Mouse (Mus musculus): ENCODE measurements around the gene Tmem127. TPM values are rescaled to one million over a fixed set of nuclear protein-coding genes. Genes with fewer than 3 reads are reported as not detected.
A peak's percentile ranks its signal among the peaks of the same experiment; 100 is the strongest.
"Not testable (repeated sequence)": the region's sequence is repeated elsewhere in the genome, so short reads cannot be mapped to it uniquely, and the experiment has no call there.

The Tmem127 gene
- total RNA-seq, 2 experiments from 2014 or later = 28.4 to 29.3 TPM

DNA sequence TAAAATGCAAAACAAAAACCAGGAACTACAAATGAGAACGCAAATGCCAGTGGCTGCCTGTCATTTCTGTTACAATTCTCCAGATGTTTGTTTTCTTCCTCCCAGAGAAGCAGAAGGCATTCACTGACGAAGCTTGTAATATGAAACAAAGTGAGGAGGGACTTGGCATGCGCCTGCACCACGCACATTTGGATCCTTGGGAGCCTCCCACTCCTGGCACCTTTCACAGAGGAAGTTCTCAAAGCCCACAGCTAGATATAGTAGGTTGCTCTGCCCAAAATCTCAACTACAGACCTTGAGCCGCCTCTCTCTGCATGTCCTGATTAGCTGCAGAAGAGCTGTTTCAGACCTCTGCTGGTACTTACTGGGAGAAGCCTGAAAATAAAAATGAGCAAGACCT is 11.6 kb downstream of the Tmem127 start:
- ATAC-seq (replicated peaks; ENCODE audit: low FRiP score, poor library complexity, severe bottlenecking) = no peak

DNA sequence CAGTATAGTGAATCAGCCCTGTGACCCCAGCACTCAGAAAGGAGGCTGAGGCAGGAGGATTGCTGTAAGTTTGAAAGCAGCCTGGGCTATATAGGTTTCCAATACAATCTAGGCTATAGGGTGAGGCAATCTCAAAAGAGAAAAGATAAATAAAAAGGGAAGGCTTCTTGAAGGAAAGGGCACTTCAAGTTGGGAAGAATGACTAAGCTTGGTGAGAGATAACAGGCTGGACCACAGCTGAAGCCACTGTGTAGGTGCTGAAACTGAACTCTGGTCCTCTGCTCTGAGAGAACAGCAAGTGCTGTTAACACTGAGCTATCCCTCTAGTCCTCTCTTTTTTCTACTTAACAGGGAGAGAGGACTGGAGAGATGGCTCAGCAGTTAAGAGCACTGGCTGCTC is 14.8 kb downstream of the Tmem127 start:
- no peak for ATAC-seq (replicated peaks; ENCODE audit: low FRiP score, poor library complexity, severe bottlenecking)

DNA sequence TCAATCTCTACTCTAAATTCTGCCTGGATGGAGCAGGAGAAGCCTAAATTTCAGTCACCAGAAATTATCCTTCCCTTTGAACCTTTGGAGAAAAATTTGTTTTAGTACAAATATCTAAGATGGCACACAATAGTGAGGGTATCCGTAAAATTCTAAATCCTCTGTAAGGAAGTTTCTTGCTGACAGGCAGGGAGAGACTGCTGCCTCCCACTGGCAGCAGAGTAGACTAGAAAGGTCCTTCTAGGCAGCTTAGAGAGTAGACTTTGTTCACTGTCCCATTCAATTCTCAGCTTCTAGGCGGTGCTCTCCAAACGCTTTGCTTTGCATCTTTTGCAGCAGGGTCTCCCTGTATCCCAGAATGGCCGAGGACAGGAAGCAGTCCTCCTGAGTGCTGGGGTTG is 20.1 kb downstream of the Tmem127 start:
- no peak for ATAC-seq (replicated peaks; ENCODE audit: low FRiP score, poor library complexity, severe bottlenecking)

DNA sequence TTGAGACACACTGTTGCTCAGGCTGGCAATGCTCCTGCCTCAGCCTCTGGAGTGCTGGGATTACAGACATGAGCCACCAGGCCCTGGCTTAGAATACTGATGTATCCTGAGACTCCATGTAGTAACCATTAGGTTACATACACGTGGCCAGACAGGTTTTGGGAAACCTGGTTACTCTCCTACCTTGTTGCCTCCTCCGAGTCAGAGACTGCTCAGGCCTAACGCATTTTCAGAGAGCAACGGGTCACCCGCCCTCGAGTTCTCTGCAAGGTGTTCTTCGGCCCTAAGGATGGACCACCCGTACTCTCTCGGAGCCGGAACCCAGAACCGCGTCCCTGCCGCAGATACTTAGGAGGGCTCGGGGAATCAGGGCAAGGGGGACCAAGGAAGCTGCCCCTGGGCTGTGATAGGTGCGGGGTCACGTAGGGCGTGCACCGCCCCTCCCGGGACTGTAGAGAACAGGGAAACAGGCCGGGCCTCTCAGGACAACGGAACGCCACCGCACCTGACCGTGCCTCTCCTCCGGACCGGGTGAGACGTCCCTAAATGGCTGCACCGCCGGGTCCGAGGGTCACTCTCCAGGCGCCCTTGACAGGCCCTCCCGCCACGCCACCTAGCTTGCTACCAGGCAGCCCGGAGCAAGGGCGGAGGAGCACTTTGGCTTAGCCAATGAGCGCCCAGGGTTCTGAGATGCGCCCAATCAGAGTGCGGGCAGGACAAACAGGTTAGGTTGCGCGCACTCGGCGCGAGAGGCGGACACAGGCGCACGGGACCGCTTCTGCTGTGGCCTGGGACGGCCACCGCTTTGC is 22.0 kb downstream of the Tmem127 start, which contains the start of gene Stard7:
TSS of gene Stard7 (plus strand) at position 728 of the 809 bp plus-strand sequence.
- ATAC-seq (replicated peaks; ENCODE audit: low FRiP score, poor library complexity, severe bottlenecking) = peak; percentile 96

DNA sequence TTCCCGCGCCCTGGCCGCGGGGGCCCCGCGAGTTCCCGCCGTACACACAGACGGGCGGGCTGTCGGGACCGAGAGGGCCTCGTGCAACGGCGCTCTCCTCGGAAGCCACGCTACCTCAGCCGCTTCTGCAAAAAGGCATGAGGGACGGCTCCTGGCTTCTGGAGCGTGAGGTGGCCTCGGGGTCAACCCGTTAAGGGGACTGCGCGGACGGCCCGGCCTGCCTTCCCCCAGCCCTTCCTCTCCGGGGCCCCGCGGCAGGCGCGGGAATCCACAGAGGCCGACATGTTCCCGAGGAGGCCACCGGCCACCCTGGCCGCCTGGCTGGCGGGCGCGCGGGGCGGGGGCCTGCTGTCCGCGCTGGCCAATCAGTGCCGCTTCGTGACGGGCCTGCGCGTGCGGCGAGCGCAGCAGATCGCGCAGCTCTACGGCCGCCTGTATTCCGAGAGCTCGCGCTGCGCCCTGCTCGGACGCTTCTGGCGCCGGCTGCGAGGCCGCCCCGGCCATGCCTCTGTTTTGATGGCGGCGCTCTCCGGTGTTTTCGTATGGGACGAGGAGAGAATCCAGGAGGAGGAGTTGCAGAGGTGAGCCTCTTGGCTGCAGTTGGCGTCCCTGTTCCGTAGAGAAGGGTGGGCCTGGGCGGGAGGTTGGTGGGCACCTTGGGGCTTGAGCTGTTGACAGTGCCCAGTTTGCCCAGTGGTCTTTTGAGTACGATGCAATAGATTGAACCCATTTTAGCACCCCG is 22.8 kb downstream of the Tmem127 start:
- ATAC-seq (replicated peaks; ENCODE audit: low FRiP score, poor library complexity, severe bottlenecking) = peak; percentile 86

DNA sequence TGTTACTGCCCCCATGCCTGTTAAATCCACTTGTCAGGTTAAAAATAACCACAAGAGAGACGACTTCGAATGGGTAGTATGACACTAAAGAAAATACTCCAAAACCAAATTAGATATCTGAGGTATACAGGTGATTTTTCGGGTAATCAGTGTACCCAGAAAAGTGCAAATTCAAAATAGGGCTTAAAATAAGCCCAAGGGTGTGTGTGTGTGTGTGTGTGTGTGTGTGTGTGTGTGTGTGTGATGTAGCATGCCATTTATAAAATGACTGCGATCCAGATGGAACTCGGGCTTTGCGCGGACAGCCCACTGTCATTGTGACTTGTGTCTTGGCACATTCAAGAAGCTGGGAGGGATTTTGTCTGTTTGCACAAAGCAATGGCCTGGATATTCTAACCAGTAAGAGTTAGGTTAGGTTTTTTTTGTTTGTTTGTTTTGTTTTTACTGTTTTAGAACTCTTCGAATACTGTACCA is 23.4 kb downstream of the Tmem127 start:
- no peak for ATAC-seq (replicated peaks; ENCODE audit: low FRiP score, poor library complexity, severe bottlenecking)

DNA sequence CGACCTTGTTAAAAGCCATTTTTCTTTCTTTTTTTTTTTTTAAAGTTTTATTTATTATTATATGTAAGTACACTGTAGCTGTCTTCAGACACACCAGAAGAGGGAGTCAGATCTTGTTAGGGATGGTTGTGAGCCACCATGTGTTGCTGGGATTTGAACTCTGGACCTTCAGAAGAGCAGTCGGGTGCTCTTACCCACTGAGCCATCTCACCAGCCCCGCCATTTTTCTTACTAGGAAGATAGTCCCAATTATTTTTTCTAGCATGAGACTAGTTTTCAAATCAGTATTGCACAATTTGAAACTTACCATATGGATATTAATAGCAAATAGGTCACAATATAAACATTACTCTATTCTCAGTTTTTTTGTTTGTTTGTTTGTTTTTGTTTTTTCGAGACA is 24.3 kb downstream of the Tmem127 start:
- ATAC-seq (replicated peaks; ENCODE audit: low FRiP score, poor library complexity, severe bottlenecking) = not testable (repeated sequence)

DNA sequence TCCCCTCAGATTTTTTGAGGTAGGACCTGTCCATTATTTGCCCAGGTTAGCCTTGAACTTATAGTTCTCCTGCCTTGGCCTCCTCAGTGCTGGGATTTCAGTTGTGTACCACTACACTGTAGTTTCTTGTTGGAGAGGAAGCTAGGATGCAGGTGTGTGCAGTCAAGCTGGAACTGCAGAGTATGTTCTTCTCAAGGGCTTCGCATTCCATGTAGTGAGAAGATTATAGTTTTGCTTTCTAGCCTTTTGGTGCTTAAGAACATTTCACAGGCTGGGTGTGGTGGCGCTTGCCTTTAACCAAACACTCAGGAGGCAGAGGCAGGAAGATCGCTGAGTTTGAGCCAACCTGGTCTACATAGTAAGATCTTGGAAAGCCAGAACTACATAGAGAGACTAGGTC is 25.1 kb downstream of the Tmem127 start:
- no peak for ATAC-seq (replicated peaks; ENCODE audit: low FRiP score, poor library complexity, severe bottlenecking)

DNA sequence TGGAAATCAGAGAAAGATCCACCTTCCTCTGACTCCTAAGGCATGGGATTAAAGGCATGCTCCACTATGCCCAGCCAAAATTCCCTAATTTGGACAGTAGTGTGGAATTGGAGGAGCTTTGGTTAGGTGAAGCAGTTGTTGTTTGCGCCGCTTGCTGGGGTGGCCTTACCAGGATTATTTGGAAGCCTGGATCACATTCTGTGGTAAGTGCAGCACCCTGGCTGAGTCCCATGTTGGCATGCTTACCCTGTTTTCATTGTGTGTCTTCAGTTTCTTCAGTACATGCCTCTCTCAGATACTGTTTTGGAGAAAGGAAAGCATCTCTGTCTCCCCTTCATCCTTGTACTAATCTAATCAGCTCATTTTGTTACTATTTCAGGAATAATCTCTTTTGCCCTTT is 26.9 kb downstream of the Tmem127 start:
- no peak for ATAC-seq (replicated peaks; ENCODE audit: low FRiP score, poor library complexity, severe bottlenecking)

DNA sequence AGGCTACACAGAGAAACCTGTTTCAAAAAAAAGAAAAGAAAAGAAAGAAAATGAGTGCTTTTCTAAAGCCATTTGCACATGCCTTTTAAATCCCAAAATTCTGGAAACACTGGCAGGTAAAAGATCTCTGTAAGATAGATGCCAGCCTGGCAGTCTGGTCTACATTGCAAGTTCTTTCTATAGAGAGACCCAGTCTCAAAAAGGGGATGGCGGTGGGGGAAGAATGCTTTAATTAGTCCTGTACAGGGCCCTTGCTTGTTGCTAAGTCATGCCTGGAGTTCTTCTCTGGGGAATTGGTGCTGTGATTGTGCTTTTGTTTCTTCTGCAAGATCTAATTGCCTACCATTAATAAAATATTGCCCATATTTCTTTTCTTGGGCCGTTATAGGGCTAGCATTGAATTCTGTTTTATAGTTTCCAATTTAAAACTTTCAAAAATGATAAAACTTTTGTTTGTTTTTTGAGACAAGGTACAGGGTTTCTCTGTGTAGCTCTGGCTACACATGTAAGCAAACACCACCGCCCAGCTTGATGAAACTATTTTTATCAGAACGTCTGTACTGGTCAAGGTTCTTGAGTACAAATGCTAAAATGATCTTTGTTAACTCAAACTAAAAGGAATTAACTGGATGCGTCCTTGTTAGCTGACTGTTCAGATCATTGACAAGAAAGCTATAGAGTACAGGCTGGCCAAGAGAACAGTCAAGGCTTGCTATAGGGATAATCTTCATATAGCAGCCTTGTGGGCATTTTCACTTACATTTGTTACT is 28.0 kb downstream of the Tmem127 start:
- no peak for ATAC-seq (replicated peaks; ENCODE audit: low FRiP score, poor library complexity, severe bottlenecking)

DNA sequence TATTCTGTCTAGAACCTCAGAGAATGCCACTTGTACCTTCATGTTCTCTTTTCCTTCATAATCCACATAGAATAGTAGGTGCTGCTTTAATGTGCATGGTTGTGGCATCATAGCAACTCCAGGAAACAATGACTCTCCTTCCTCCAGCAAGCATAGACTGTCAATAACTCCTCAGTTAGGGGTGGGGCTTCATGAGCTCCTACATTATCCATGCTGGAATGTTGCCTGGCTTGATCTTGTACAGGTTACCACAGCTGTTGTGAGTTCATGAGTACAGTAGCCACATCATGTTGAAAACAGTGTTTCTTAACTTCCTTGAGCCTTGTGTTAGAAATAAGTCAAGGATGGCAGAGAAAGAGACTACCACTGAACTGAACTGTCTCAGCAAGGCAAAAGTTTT is 30.5 kb downstream of the Tmem127 start:
- no peak for ATAC-seq (replicated peaks; ENCODE audit: low FRiP score, poor library complexity, severe bottlenecking)

DNA sequence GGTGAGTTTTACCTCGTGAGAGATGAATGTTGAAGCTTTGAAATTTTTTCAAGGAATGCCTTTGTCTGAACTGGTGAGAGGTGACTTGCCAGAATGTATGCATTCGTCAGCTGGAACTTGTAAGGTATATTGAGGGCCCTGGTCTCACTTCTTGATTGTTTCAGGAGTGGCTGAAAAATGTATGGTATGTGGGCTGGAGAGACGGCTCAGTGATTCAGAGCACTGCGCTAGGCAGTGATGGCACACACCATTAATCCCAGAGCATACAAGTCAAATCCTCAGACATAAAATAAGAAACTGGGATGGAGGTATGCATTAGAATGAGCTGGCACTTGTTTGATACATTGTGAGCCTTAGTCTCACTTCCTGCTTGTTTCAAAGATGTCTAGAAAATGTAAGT is 44.5 kb downstream of the Tmem127 start:
- no peak for ATAC-seq (replicated peaks; ENCODE audit: low FRiP score, poor library complexity, severe bottlenecking)

DNA sequence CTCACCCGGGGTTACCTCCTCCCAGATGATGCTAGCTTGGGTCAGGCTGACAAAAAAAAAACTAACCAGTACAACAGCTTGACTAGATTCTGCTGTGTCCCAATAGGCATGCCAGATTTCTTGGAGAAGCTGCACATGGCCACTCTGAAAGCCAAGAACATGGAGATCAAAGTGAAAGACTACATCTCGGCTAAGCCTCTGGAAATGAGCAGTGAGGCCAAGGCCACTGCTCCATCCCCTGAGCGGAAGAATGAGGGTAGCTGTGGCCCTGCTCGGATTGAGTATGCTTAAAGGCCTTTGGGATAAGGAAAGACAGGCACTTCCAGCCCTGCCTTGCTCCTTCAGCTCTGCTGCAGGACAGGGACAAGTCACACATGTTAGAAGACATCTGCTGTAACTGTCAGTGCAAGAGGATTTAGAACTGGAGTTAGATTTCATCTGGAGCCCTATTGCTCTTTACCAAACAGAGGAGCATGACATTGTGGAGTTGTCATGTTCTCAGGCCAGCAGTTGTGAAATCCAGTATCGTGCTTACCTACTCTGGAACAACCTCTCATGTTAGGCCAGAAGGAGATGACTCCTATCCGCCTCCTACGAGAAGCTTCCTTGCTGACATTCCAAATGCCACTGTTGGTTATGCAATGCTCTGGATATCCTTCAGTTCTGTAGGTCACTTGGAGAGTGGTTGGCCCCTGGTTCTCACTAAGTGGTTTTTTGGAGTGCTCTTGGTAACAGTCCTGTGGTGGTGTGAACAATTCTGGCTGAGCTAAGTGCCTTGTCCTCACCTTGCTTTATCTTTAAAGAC is 49.5 kb downstream of the Tmem127 start:
- ATAC-seq (replicated peaks; ENCODE audit: low FRiP score, poor library complexity, severe bottlenecking) = no peak

DNA sequence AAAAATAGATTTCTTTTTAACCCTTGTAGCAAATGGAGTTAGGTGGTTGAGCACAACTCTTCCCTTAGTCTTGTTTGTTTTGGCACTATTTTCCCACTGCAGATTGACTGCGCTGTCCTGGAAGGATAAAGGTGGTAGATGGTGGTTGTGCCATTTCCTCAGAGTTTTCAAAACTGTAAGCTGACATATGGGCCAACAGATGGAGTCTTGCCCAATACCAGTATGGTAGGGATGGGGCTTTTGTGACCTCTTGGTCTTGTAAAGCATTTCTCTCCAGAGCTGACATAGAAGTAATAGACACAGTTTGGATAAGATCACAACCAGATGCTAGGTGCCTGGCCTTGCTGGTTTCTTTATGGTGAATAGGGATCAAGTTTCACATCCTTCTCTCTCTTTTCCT is 50.3 kb downstream of the Tmem127 start:
- ATAC-seq (replicated peaks; ENCODE audit: low FRiP score, poor library complexity, severe bottlenecking) = no peak

DNA sequence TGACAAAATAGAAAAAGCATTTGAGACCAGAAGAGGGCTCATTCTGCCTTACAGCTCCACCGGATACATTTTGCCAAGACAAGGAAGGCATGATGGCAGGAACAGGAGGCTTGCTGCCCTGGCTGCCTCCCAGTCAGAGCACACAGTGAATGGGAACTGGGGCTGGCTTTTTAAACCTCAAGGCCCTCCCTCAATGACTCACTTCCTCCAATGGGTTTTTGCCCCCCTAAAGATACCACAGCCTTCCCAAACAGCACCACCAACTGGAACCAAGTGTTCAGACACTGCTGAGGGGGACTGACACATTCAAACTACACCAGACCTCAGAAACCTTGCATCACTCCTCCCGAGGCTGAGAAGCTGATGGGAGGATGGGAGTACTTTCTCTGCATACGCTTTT is 53.0 kb downstream of the Tmem127 start:
- no peak for ATAC-seq (replicated peaks; ENCODE audit: low FRiP score, poor library complexity, severe bottlenecking)

DNA sequence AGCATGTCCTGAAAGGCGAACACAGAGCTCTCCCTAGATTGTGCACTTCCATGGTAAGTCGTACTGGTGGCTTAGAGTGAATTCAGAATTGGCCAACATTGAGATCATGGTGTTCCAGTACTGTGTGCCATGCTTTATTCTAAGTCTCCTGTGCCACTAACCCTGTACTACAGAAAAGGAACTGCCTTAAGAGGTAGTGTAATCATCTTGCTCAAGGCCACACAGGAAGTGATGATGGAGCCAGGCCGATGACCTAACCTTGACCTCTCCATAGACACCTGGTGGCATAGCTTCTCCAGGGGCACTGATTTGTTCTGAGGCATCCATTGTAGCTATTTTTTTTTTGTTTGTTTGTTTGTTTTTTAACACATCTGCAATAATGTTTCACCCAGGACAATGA is 54.2 kb downstream of the Tmem127 start:
- no peak for ATAC-seq (replicated peaks; ENCODE audit: low FRiP score, poor library complexity, severe bottlenecking)

DNA sequence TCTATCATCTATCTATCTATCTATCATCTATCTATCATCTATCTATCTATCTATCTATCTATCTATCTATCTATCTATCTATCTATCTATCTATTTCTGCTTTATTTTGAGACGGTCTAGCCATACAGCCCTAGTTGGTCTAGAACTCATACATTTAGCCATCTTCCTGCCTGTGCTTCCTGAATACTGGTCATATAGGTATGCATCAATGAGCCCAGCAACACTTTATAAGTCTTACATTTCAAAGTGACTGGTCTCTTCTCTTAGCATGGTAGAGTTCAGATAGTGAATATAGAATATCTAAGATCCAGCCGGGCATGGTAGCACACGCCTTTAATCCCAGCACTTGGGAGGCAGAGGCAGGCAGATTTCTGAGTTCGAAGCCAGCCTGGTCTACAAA is 56.5 kb downstream of the Tmem127 start:
- peak; percentile 57; the same call in 1 of the 2 replicates for ATAC-seq (replicated peaks; ENCODE audit: low FRiP score, poor library complexity, severe bottlenecking)

DNA sequence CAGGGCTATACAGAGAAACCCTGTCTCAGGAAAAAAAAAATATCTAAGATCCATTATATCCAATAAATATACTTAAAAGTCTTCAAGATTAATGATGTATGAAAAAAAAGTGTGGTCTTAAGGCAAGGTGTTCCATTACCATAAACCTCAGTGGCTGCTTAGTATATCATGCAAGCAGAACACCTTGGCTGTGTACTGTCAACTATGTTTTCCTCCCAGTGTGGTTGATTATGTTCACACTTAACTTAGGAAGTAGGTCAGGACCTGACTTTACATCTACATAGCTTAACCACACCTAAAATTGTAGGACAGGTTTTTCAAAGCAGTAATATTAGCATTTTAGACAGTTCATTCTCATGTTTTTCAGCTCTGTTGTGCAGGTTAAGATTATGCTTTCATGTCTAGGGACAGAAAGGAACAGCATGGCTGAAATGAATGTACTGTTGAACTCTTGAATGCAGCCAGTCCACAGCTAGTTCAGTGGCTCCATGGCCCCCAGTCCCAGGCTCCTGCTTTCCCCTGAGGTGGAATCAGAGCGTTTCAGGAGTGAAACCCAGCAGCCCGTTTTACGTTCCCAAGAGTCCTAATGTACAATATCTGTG is 57.0 kb downstream of the Tmem127 start:
- 0 out of 2 replicates have a peak, but pooled peaks have one; percentile 34 for ATAC-seq (replicated peaks; ENCODE audit: low FRiP score, poor library complexity, severe bottlenecking)

DNA sequence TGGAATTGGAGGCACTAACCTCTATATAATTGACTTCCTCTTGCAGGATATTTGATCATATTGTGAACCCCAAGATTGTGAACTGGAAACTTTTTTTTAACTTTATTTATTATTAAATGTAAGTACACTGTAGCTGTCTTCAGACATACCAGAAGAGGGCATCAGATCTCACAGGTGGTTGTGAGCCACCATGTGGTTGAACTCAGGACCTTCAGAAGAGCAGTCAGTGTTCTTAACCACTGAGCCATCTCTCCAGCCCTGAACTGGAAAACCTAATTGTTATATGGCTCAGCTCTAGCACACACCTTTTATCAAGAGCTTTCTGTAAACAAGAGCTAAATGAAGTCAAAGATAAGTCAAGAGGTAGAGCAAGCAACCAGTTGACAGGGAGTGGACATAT is 58.4 kb downstream of the Tmem127 start:
- no peak for ATAC-seq (replicated peaks; ENCODE audit: low FRiP score, poor library complexity, severe bottlenecking)
